Mouse (Mus musculus): ENCODE data around the gene Ccdc9. TPM values are rescaled to one million over a fixed set of nuclear protein-coding genes. Genes with fewer than 3 reads are reported as not detected.

Gene Ccdc9
- total and polyA plus RNA-seq, 3 experiments: 63.6 to 97.1 TPM; not detected in 1

DNA sequence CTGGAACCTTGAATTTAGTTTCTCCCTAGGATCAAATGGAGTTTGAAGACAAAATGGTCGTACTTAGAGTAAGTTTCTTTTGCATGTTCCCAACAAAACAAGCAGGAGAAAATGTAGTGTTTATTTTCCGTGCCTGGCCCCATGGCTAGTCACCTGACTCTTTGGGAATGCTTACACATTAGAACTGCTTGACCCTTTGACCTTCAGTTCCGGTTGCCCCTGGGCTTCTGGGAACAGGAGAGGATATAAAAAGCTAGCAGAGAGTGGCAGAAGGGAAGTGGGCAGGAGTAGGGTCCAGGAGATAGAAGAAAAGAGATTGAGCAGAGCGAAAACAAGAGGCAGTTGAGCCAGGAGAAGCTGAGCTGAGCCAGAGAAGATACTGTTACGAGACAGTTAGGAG lies 56.7 kb downstream of the Ccdc9 start:
- Histone ChIP-seq H3K4me3 (ENCODE audit: control insufficient read depth in 1 of 2, insufficient read depth in 1 of 2, low read depth in 2 of 2, low read length in 2 of 2) (no peak overlapping the region), H3K9ac (ENCODE audit: control insufficient read depth, low read depth, low read length, poor library complexity, severe bottlenecking) (no peak overlapping the region), H3K27me3 (ENCODE audit: control insufficient read depth in 1 of 2, insufficient read depth in 2 of 2, low read length in 2 of 2) (peaks cover 4 to 5% of the 10 kb centered on the region in 2 experiments; a peak in 3 of 4 replicates), H3K79me2 (ENCODE audit: control insufficient read depth, insufficient read depth, low read length, poor library complexity) (no peaks in the 10 kb centered on the region), H3K27ac (ENCODE audit: control insufficient read depth, low read depth, low read length) (no peak overlapping the region), H3K36me3 (ENCODE audit: control insufficient read depth in 1 of 2, insufficient read depth in 2 of 2, low read length in 2 of 2) (no peaks in the 10 kb centered on the region), H3K4me1 (ENCODE audit: control insufficient read depth in 1 of 2, insufficient read depth in 2 of 2, low read length in 2 of 2) (no peaks in the 10 kb centered on the region), H3K9me3 (replicated peaks; ENCODE audit: insufficient read depth, low read length) (no peaks in the 10 kb centered on the region)
- TF ChIP-seq NELFE (IDR thresholded peaks at IDR 0.05; ENCODE audit: low read depth, low read length) (no peak), EP300 (IDR thresholded peaks at IDR 0.05; ENCODE audit: low read depth in 1 of 2, low read length in 2 of 2) (no peak), MEF2A (IDR thresholded peaks at IDR 0.05; ENCODE audit: extremely low read depth, insufficient replicate concordance, low read depth, low read length, poor library complexity, severe bottlenecking) (no peak), GATA1 (IDR thresholded peaks at IDR 0.05; ENCODE audit: low read depth, low read length) (no peak), CTCF (IDR thresholded peaks at IDR 0.05 in 2 of 3, conservative IDR thresholded peaks at IDR 0.05 in 1 of 3; ENCODE audit: control insufficient read depth in 1 of 3, insufficient read depth in 1 of 3, low read depth in 2 of 3, low read length in 3 of 3, poor library complexity in 1 of 3, severe bottlenecking in 1 of 3) (no peak), POLR2AphosphoS2 (IDR thresholded peaks at IDR 0.05; ENCODE audit: low read length) (no peak), BHLHE40 (IDR thresholded peaks at IDR 0.05; ENCODE audit: borderline replicate concordance, low read depth, low read length) (no peak), ZMIZ1 (IDR thresholded peaks at IDR 0.05; ENCODE audit: low read depth, low read length) (no peak), POLR2AphosphoS5 (IDR thresholded peaks at IDR 0.05; ENCODE audit: borderline replicate concordance, low read depth, low read length) (no peak), TAL1 (IDR thresholded peaks at IDR 0.05; ENCODE audit: low read length) (no peak), MXI1 (IDR thresholded peaks at IDR 0.05; ENCODE audit: low read depth, low read length) (no peak), GABPA (IDR thresholded peaks at IDR 0.05; ENCODE audit: low read depth, low read length) (no peak), SMC3 (IDR thresholded peaks at IDR 0.05; ENCODE audit: low read depth, low read length) (no peak), USF1 (IDR thresholded peaks at IDR 0.05; ENCODE audit: low read depth, low read length) (no peak), ETS1 (IDR thresholded peaks at IDR 0.05; ENCODE audit: low read depth, low read length) (no peak), CHD1 (IDR thresholded peaks at IDR 0.05; ENCODE audit: low read depth, low read length) (no peak), TCF12 (IDR thresholded peaks at IDR 0.05; ENCODE audit: low read depth, low read length) (no peak)
- DNase-seq (ENCODE audit: low read depth, low spot score): no peak

Other genes starting within 250 kb of the Ccdc9 start
- 0.81 and 1.5 TPM in 2 replicates for gene Bicra, start 238.9 kb downstream of the Ccdc9 start, total RNA-seq (2012; rRNA removed)
- 10 to 100 TPM in 1 of 2 experiments, not detected in 1; 14.1 TPM for gene Bicra, start 238.9 kb downstream of the Ccdc9 start, polyA plus RNA-seq (2012; ENCODE audit: insufficient read depth in 1 of 2, insufficient read length in 2 of 2, low read depth in 1 of 2, low replicate concordance in 2 of 2, missing spikeins in 1 of 2)
- gene Zfp541, start 225.0 kb downstream of the Ccdc9 start, total RNA-seq (2012; rRNA removed): not detected in 2 replicates
- under 1 TPM in 1 of 2 experiments, not detected in 1; 0.01 TPM for gene Zfp541, start 225.0 kb downstream of the Ccdc9 start, polyA plus RNA-seq (2012; ENCODE audit: insufficient read depth in 1 of 2, insufficient read length in 2 of 2, low read depth in 1 of 2, low replicate concordance in 2 of 2, missing spikeins in 1 of 2)
- 52.6 and 56.1 TPM in 2 replicates for gene Napa, start 188.3 kb downstream of the Ccdc9 start, total RNA-seq (2012; rRNA removed)
- gene Napa, start 188.3 kb downstream of the Ccdc9 start, polyA plus RNA-seq (2012; ENCODE audit: insufficient read depth in 1 of 2, insufficient read length in 2 of 2, low read depth in 1 of 2, low replicate concordance in 2 of 2, missing spikeins in 1 of 2): 100 to 1,000 TPM in 1 of 2 experiments, not detected in 1; 132 TPM
- 16.5 and 17.8 TPM in 2 replicates for gene Kptn, start 166.9 kb downstream of the Ccdc9 start, total RNA-seq (2012; rRNA removed)
- gene Kptn, start 166.9 kb downstream of the Ccdc9 start, polyA plus RNA-seq (2012; ENCODE audit: insufficient read depth in 1 of 2, insufficient read length in 2 of 2, low read depth in 1 of 2, low replicate concordance in 2 of 2, missing spikeins in 1 of 2): 10 to 100 TPM in 1 of 2 experiments, not detected in 1; 19.6 TPM
- gene Slc8a2, start 157.0 kb downstream of the Ccdc9 start, total RNA-seq (2012; rRNA removed): not detected in 2 replicates
- under 1 TPM in 1 of 2 experiments, not detected in 1; 0.06 TPM for gene Slc8a2, start 157.0 kb downstream of the Ccdc9 start, polyA plus RNA-seq (2012; ENCODE audit: insufficient read depth in 1 of 2, insufficient read length in 2 of 2, low read depth in 1 of 2, low replicate concordance in 2 of 2, missing spikeins in 1 of 2)
- gene Meis3, start 111.7 kb downstream of the Ccdc9 start, total RNA-seq (2012; rRNA removed): 3.8 and 4.8 TPM in 2 replicates
- gene Meis3, start 111.7 kb downstream of the Ccdc9 start, polyA plus RNA-seq (2012; ENCODE audit: insufficient read depth in 1 of 2, insufficient read length in 2 of 2, low read depth in 1 of 2, low replicate concordance in 2 of 2, missing spikeins in 1 of 2): 10 to 100 TPM in 1 of 2 experiments, not detected in 1; 14.9 TPM
- gene Dhx34, start 64.8 kb downstream of the Ccdc9 start, total RNA-seq (2012; rRNA removed): 5.8 and 6.0 TPM in 2 replicates
- 10 to 100 TPM in 1 of 2 experiments, not detected in 1; 13.6 TPM for gene Dhx34, start 64.8 kb downstream of the Ccdc9 start, polyA plus RNA-seq (2012; ENCODE audit: insufficient read depth in 1 of 2, insufficient read length in 2 of 2, low read depth in 1 of 2, low replicate concordance in 2 of 2, missing spikeins in 1 of 2)
- 0.92 and 1.7 TPM in 2 replicates for gene C5ar2, start 42.6 kb downstream of the Ccdc9 start, total RNA-seq (2012; rRNA removed)
- gene C5ar2, start 42.6 kb downstream of the Ccdc9 start, polyA plus RNA-seq (2012; ENCODE audit: insufficient read depth in 1 of 2, insufficient read length in 2 of 2, low read depth in 1 of 2, low replicate concordance in 2 of 2, missing spikeins in 1 of 2): under 1 TPM in 1 of 2 experiments, not detected in 1; 0.49 TPM
- not detected in 2 replicates for gene C5ar1, start 27.3 kb downstream of the Ccdc9 start, total RNA-seq (2012; rRNA removed)
- not detected for gene C5ar1, start 27.3 kb downstream of the Ccdc9 start, polyA plus RNA-seq (2012; ENCODE audit: insufficient read depth in 1 of 2, insufficient read length in 2 of 2, low read depth in 1 of 2, low replicate concordance in 2 of 2, missing spikeins in 1 of 2)
- gene Inafm1, start 13.2 kb downstream of the Ccdc9 start, total RNA-seq (2012; rRNA removed): 38.0 and 50.7 TPM in 2 replicates
- gene Inafm1, start 13.2 kb downstream of the Ccdc9 start, polyA plus RNA-seq (2012; ENCODE audit: insufficient read depth in 1 of 2, insufficient read length in 2 of 2, low read depth in 1 of 2, low replicate concordance in 2 of 2, missing spikeins in 1 of 2): 10 to 100 TPM in 1 of 2 experiments, not detected in 1; 87.6 TPM
- gene Bbc3, start 21.6 kb upstream of the Ccdc9 start, total RNA-seq (2012; rRNA removed): 2.9 and 4.4 TPM in 2 replicates
- gene Bbc3, start 21.6 kb upstream of the Ccdc9 start, polyA plus RNA-seq (2012; ENCODE audit: insufficient read depth in 1 of 2, insufficient read length in 2 of 2, low read depth in 1 of 2, low replicate concordance in 2 of 2, missing spikeins in 1 of 2): 1 to 10 TPM in 1 of 2 experiments, not detected in 1; 9.3 TPM
- 182 and 187 TPM in 2 replicates for gene Sae1, start 101.0 kb upstream of the Ccdc9 start, total RNA-seq (2012; rRNA removed)
- 100 to 1,000 TPM in 1 of 2 experiments, not detected in 1; 287 TPM for gene Sae1, start 101.0 kb upstream of the Ccdc9 start, polyA plus RNA-seq (2012; ENCODE audit: insufficient read depth in 1 of 2, insufficient read length in 2 of 2, low read depth in 1 of 2, low replicate concordance in 2 of 2, missing spikeins in 1 of 2)
- gene Zc3h4, start 114.1 kb upstream of the Ccdc9 start, total RNA-seq (2012; rRNA removed): 32.2 and 32.9 TPM in 2 replicates
- gene Zc3h4, start 114.1 kb upstream of the Ccdc9 start, polyA plus RNA-seq (2012; ENCODE audit: insufficient read depth in 1 of 2, insufficient read length in 2 of 2, low read depth in 1 of 2, low replicate concordance in 2 of 2, missing spikeins in 1 of 2): 10 to 100 TPM; 59.4 to 71.8 TPM
- gene Tmem160, start 166.0 kb upstream of the Ccdc9 start, total RNA-seq (2012; rRNA removed): 90.1 and 90.8 TPM in 2 replicates
- gene Tmem160, start 166.0 kb upstream of the Ccdc9 start, polyA plus RNA-seq (2012; ENCODE audit: insufficient read depth in 1 of 2, insufficient read length in 2 of 2, low read depth in 1 of 2, low replicate concordance in 2 of 2, missing spikeins in 1 of 2): 10 to 100 TPM in 1 of 2 experiments, not detected in 1; 73.3 TPM
- 0.08 and 0.16 TPM in 2 replicates for gene Npas1, start 190.9 kb upstream of the Ccdc9 start, total RNA-seq (2012; rRNA removed)
- gene Npas1, start 190.9 kb upstream of the Ccdc9 start, polyA plus RNA-seq (2012; ENCODE audit: insufficient read depth in 1 of 2, insufficient read length in 2 of 2, low read depth in 1 of 2, low replicate concordance in 2 of 2, missing spikeins in 1 of 2): 1 to 10 TPM in 1 of 2 experiments, not detected in 1; 1.3 TPM